Mouse (Mus musculus): ENCODE results near the gene Lactb. TPM values are rescaled to one million over a fixed set of nuclear protein-coding genes. Genes with fewer than 3 reads are reported as not detected.
"Not testable (repeated sequence)": the region's sequence is repeated elsewhere in the genome, so short reads cannot be mapped to it uniquely, and the experiment has no call there.

Lactb gene
- polyA plus RNA-seq, 1 experiment, result 9.5 TPM

DNA sequence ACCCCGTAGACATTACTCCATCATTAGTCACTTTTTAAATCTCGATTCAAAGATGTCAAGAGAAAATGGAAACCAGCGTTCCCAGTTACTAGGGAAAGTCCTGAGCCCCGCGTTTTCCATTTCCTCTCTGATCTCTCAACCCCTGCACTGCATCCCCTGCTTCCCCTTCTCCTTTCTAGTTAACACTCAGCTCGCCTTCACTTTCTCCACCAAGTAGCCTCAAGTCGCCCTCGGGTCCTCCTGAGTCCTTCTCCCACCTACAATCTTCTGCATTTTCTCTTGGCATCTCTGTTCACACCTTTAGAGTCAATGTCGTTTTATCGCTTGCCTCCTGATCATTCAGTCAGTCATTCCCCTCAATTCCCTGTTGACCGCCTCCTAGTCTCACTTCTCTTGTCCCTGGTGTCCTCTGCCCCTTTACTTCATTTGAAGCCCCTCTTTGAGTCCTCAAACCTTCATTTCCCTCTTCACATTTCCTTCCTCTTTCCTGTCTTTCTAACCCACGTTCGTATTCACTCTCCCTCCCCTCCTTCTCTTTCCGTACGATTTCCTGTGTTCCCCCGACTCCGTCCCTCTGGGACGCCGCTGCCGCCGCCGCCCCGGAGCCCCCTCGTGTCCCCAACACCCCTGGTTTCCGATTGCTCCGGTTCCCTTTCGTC is 56.5 kb downstream of the Lactb start:
- peak in 1 of 2 experiments; percentile 19 for DNase-seq (ENCODE audit: low read depth in 1 of 2, low spot score in 2 of 2)
- peak overlapping the region; percentile 92 for H3K4me3 ChIP-seq (ENCODE audit: extremely low read depth, insufficient read depth, insufficient read length)
- H3K27ac ChIP-seq (ENCODE audit: insufficient read depth, low read length), result peak overlapping the region; percentile 93
- TF ChIP-seq POLR2A (IDR thresholded peaks at IDR 0.05; ENCODE audit: low read depth, low read length) (no peak), CTCF (IDR thresholded peaks at IDR 0.05; ENCODE audit: extremely low read depth, insufficient read depth, insufficient read length, insufficient replicate concordance) (no peak)
- H3K4me1 ChIP-seq (ENCODE audit: control insufficient read depth, insufficient read depth, insufficient read length), result peaks cover 20% of the 10 kb centered on the region; the same call in 1 of the 2 replicates
- WGBS, result 3% methylated on average over 27 of the region's 27 CpGs
- H3K36me3 ChIP-seq (ENCODE audit: control insufficient read depth, insufficient read depth, low read length), result no peaks in the 10 kb centered on the region
- no peaks in the 10 kb centered on the region for H3K27me3 ChIP-seq (ENCODE audit: control insufficient read depth, insufficient read depth, low read length)

GRCm38 (mm10) chr9:66917892-66918255 is 57.4 kb downstream of the Lactb start:
- WGBS, result 77% methylated on average over 1 of the region's 1 CpGs
- DNase-seq (ENCODE audit: low read depth in 1 of 2, low spot score in 2 of 2), result no peak
- H3K4me3 ChIP-seq (ENCODE audit: extremely low read depth, insufficient read depth, insufficient read length), result no peak overlapping the region; the same call in 1 of the 2 replicates
- no peaks in the 10 kb centered on the region for H3K27me3 ChIP-seq (ENCODE audit: control insufficient read depth, insufficient read depth, low read length)
- no peaks in the 10 kb centered on the region for H3K36me3 ChIP-seq (ENCODE audit: control insufficient read depth, insufficient read depth, low read length)
- H3K27ac ChIP-seq (ENCODE audit: insufficient read depth, low read length), result no peak overlapping the region
- TF ChIP-seq POLR2A (IDR thresholded peaks at IDR 0.05; ENCODE audit: low read depth, low read length) (no peak), CTCF (IDR thresholded peaks at IDR 0.05; ENCODE audit: extremely low read depth, insufficient read depth, insufficient read length, insufficient replicate concordance) (no peak)
- peaks cover 20% of the 10 kb centered on the region; the same call in 1 of the 2 replicates for H3K4me1 ChIP-seq (ENCODE audit: control insufficient read depth, insufficient read depth, insufficient read length)

DNA sequence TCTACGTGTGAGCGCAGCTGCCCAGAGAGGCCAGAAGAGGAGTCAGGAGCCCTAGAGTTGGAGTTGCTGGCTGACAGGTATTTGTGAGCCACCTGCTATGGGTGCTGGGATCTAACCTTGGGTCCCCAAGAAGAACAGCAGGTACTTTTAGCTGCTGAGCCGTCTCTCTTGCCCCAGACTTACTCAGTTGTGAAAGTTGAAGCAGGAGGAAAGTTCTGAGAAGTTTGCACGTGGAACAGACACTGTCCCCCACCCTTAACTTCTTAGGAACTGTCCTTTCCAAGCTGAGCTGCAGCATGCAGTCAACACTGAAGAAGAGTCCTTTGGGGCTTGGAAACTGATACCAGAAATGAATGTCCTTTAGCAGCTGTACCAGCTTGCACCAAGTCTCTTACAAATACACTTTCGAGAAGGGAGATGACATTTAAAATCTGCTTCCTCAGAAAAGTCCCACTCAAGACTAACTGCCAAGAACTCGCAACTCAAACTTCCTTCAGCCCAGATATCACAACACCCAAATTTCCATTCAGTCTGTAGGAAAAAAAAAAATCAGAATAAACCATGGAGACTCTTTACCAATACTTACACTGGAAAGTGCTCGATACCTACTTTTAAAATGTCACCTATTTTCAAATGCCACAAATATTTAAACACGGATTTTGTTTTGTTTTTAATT is 57.9 kb downstream of the Lactb start:
- H3K36me3 ChIP-seq (ENCODE audit: control insufficient read depth, insufficient read depth, low read length), result no peaks in the 10 kb centered on the region
- TF ChIP-seq CTCF (IDR thresholded peaks at IDR 0.05; ENCODE audit: extremely low read depth, insufficient read depth, insufficient read length, insufficient replicate concordance) (no peak), POLR2A (IDR thresholded peaks at IDR 0.05; ENCODE audit: low read depth, low read length) (no peak)

GRCm38 (mm10) chr9:66915869-66916785 is 59.2 kb downstream of the Lactb start:
- peak in 1 of 2 experiments; percentile 41 for DNase-seq (ENCODE audit: low read depth in 1 of 2, low spot score in 2 of 2)
- no peaks in the 10 kb centered on the region for H3K36me3 ChIP-seq (ENCODE audit: control insufficient read depth, insufficient read depth, low read length)
- TF ChIP-seq POLR2A (IDR thresholded peaks at IDR 0.05; ENCODE audit: low read depth, low read length), result no peak
- TF ChIP-seq CTCF (IDR thresholded peaks at IDR 0.05; ENCODE audit: extremely low read depth, insufficient read depth, insufficient read length, insufficient replicate concordance), result no peak
- peaks cover 20% of the 10 kb centered on the region; the same call in 1 of the 2 replicates for H3K4me1 ChIP-seq (ENCODE audit: control insufficient read depth, insufficient read depth, insufficient read length)
- H3K4me3 ChIP-seq (ENCODE audit: extremely low read depth, insufficient read depth, insufficient read length), result no peak overlapping the region
- WGBS, result 20% methylated on average over 9 of the region's 9 CpGs
- H3K27ac ChIP-seq (ENCODE audit: insufficient read depth, low read length), result peak overlapping the region; percentile 17
- H3K27me3 ChIP-seq (ENCODE audit: control insufficient read depth, insufficient read depth, low read length), result no peaks in the 10 kb centered on the region

More for the DNA sequence above, 57.9 kb downstream of the Lactb start:
- no peak for DNase-seq (ENCODE audit: low read depth in 1 of 2, low spot score in 2 of 2)
- H3K4me1 ChIP-seq (ENCODE audit: control insufficient read depth, insufficient read depth, insufficient read length), result peaks cover 20% of the 10 kb centered on the region; the same call in 1 of the 2 replicates
- no peak overlapping the region for H3K4me3 ChIP-seq (ENCODE audit: extremely low read depth, insufficient read depth, insufficient read length)
- WGBS, result 52% methylated on average over 8 of the region's 8 CpGs
- no peaks in the 10 kb centered on the region for H3K27me3 ChIP-seq (ENCODE audit: control insufficient read depth, insufficient read depth, low read length)
- peak overlapping the region; percentile 43 for H3K27ac ChIP-seq (ENCODE audit: insufficient read depth, low read length)

GRCm38 (mm10) chr9:66915401-66915800 is 59.9 kb downstream of the Lactb start:
- peak in 1 of 2 experiments; percentile 20 for DNase-seq (ENCODE audit: low read depth in 1 of 2, low spot score in 2 of 2)
- H3K27ac ChIP-seq (ENCODE audit: insufficient read depth, low read length), result no peak overlapping the region; the same call in 1 of the 2 replicates
- no peaks in the 10 kb centered on the region for H3K36me3 ChIP-seq (ENCODE audit: control insufficient read depth, insufficient read depth, low read length)
- peaks cover 22% of the 10 kb centered on the region; the same call in 1 of the 2 replicates for H3K4me1 ChIP-seq (ENCODE audit: control insufficient read depth, insufficient read depth, insufficient read length)
- WGBS, result 13% methylated on average over 5 of the region's 5 CpGs
- TF ChIP-seq CTCF (IDR thresholded peaks at IDR 0.05; ENCODE audit: extremely low read depth, insufficient read depth, insufficient read length, insufficient replicate concordance) (no peak), POLR2A (IDR thresholded peaks at IDR 0.05; ENCODE audit: low read depth, low read length) (no peak)
- H3K27me3 ChIP-seq (ENCODE audit: control insufficient read depth, insufficient read depth, low read length), result no peaks in the 10 kb centered on the region
- no peak overlapping the region for H3K4me3 ChIP-seq (ENCODE audit: extremely low read depth, insufficient read depth, insufficient read length)

DNA sequence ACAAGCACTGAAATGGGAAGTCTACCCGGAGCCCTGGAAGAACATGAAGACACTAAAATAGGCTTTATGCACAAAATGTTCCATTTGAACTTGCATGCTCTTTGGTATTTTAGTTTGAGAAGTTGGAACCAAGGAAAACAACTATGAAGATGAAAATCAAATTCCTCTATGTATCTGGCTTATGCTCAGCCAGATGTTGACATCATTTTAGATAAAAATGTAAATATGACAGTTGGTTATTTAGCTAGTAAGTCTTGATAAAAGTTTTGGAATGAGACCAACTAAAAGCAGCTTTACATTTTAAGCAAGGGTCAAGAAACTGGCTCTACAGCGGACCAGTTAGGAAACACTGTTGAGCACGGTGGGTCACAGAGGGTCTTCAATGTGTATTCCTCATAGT is 60.7 kb downstream of the Lactb start:
- H3K27ac ChIP-seq (ENCODE audit: insufficient read depth, low read length), result no peak overlapping the region
- WGBS, result 74% methylated on average over 3 of the region's 3 CpGs

GRCm38 (mm10) chr9:66913254-66913934 is 61.9 kb downstream of the Lactb start:
- Histone ChIP-seq H3K4me1 (ENCODE audit: control insufficient read depth, insufficient read depth, insufficient read length) (peaks cover 22% of the 10 kb centered on the region; the same call in 1 of the 2 replicates), H3K27ac (ENCODE audit: insufficient read depth, low read length) (0 out of 2 replicates have a peak overlapping the region, but pooled peaks have one; percentile 0)
- H3K36me3 ChIP-seq (ENCODE audit: control insufficient read depth, insufficient read depth, low read length); H3K4me3 ChIP-seq (ENCODE audit: extremely low read depth, insufficient read depth, insufficient read length); H3K27me3 ChIP-seq (ENCODE audit: control insufficient read depth, insufficient read depth, low read length); DNase-seq (ENCODE audit: low read depth in 1 of 2, low spot score in 2 of 2): not testable (repeated sequence)
- WGBS, result 81% methylated on average over 5 of the region's 5 CpGs

More for the DNA sequence above, 60.7 kb downstream of the Lactb start:
- peaks cover 22% of the 10 kb centered on the region; the same call in 1 of the 2 replicates for H3K4me1 ChIP-seq (ENCODE audit: control insufficient read depth, insufficient read depth, insufficient read length)
- H3K4me3 ChIP-seq (ENCODE audit: extremely low read depth, insufficient read depth, insufficient read length), result no peak overlapping the region
- H3K27me3 ChIP-seq (ENCODE audit: control insufficient read depth, insufficient read depth, low read length), result no peaks in the 10 kb centered on the region
- DNase-seq (ENCODE audit: low read depth in 1 of 2, low spot score in 2 of 2), result no peak
- TF ChIP-seq CTCF (IDR thresholded peaks at IDR 0.05; ENCODE audit: extremely low read depth, insufficient read depth, insufficient read length, insufficient replicate concordance) (no peak), POLR2A (IDR thresholded peaks at IDR 0.05; ENCODE audit: low read depth, low read length) (no peak)
- no peaks in the 10 kb centered on the region for H3K36me3 ChIP-seq (ENCODE audit: control insufficient read depth, insufficient read depth, low read length)

All from spleen, adult 2 months (tissue).